Mouse (Mus musculus) intestine, embryonic 14.5 days (tissue): Measurements from ENCODE around the gene Cox16. TPM values are rescaled to one million over a fixed set of nuclear protein-coding genes. Genes with fewer than 3 reads are reported as not detected.

Experiments used
- ATAC-seq: fragments of 200-750 bp; cut with Nextera tagmentation; replicated peaks from 2 replicates; pipeline ENCODE4 v1.8.0; 2017; ENCODE audit warnings: low read depth, moderate number of reproducible peaks, moderate TSS enrichment, moderate library complexity; ENCODE audit not compliant: low FRiP score, low TSS enrichment
- DNase-seq: peaks from one replicate; pipeline ENCODE4 v3.0.0-alpha.2; 2018; ENCODE audit warnings: low spot score
- H3K27ac ChIP-seq: fragments of 300-500 bp; sonication (generic); 2 replicates; pipeline ENCODE4 v1.5.1; 2014; ENCODE audit warnings: low read depth, mild to moderate bottlenecking, control low read depth
- H3K27me3 ChIP-seq: fragments of 300-500 bp; sonication (generic); replicated peaks from 2 replicates; pipeline ENCODE4 v1.6.1; 2014; ENCODE audit warnings: low read length, control low read depth; ENCODE audit not compliant: control insufficient read depth, insufficient read depth
- H3K36me3 ChIP-seq: fragments of 300-500 bp; sonication (generic); 2 replicates; pipeline ENCODE4 v1.6.1; 2014; ENCODE audit warnings: low read length, control low read depth; ENCODE audit not compliant: control insufficient read depth, insufficient read depth
- H3K4me1 ChIP-seq: fragments of 300-500 bp; sonication (generic); replicated peaks from 2 replicates; pipeline ENCODE4 v1.6.1; 2014; ENCODE audit warnings: low read length, control low read depth, mixed read lengths; ENCODE audit not compliant: control insufficient read depth, insufficient read depth
- H3K4me2 ChIP-seq: fragments of 300-500 bp; sonication (generic); 2 replicates; pipeline ENCODE4 v1.6.1; 2014; ENCODE audit warnings: low read length
- H3K4me3 ChIP-seq: fragments of 300-500 bp; sonication (generic); 2 replicates; pipeline ENCODE4 v1.5.1; 2014; ENCODE audit warnings: low read depth, low read length, control low read depth, mixed read lengths
- H3K9ac ChIP-seq: fragments of 300-500 bp; sonication (generic); 2 replicates; pipeline ENCODE4 v1.6.1; 2014; ENCODE audit warnings: mild to moderate bottlenecking, low read length
- H3K9me3 ChIP-seq: fragments of 300-500 bp; sonication (generic); 2 replicates; pipeline ENCODE4 v1.6.1; 2016; ENCODE audit warnings: low read length, control low read depth; ENCODE audit not compliant: control insufficient read depth
- WGBS: fragments of 180-500 bp; shearing (Covaris S2); extraction: QIAGEN DNeasy Blood & Tissue Kit; methylation state at CpG from one replicate; pipeline ENCODE4 v1.1.7; 2014; 5-methylcytosine and 5-hydroxymethylcytosine counted together
- polyA plus RNA-seq: library from polyadenylated mRNA; unstranded; fragments of >200 nt; fragmentation: Nextera tagmentation; extraction: Ambion mirVana; gene quantifications from 2 replicates; pipeline ENCODE4 v1.2.1, GENCODE M21; 2014

Cox16 gene
- polyA plus RNA-seq, 1 experiment from 2014 or later, result 147 TPM

GRCm38 (mm10) chr12:81315953-81316352 is 169.0 kb downstream of the Cox16 start:
- WGBS, result 93% methylated on average over 5 of the region's 5 CpGs

More at GRCm38 (mm10) chr12:81315953-81316352, 169.0 kb downstream of the Cox16 start:
- Histone ChIP-seq H3K9me3 (no peaks in the 10 kb centered on the region), H3K9ac (no peak overlapping the region), H3K27ac (no peak overlapping the region), H3K4me2 (no peak overlapping the region), H3K4me3 (no peak overlapping the region), H3K4me1 (no peaks in the 10 kb centered on the region), H3K27me3 (no peaks in the 10 kb centered on the region), H3K36me3 (no peaks in the 10 kb centered on the region)
- no peak for ATAC-seq
- DNase-seq, result no peak

Other genes with a start within 250 kb of the Cox16 start
- gene Slc8a3, start 151.9 kb downstream of the Cox16 start, polyA plus RNA-seq, result 0.55 and 0.85 TPM in 2 replicates
- 0.34 and 0.56 TPM in 2 replicates for gene Gm4787, start 105.7 kb downstream of the Cox16 start, polyA plus RNA-seq
- gene Adam4, start 63.2 kb downstream of the Cox16 start, polyA plus RNA-seq, result 0.73 and 0.91 TPM in 2 replicates
- gene Gm20498, start 47.8 kb upstream of the Cox16 start, polyA plus RNA-seq, result 27.3 and 30.5 TPM in 2 replicates
- gene Synj2bp, start 47.8 kb upstream of the Cox16 start, polyA plus RNA-seq, result 35.5 and 39.7 TPM in 2 replicates
- 0.18 and 0.30 TPM in 2 replicates for gene Adam21, start 83.3 kb upstream of the Cox16 start, polyA plus RNA-seq
- 70.0 and 73.2 TPM in 2 replicates for gene Med6, start 109.9 kb upstream of the Cox16 start, polyA plus RNA-seq
- 1.3 and 1.4 TPM in 2 replicates for gene Ttc9, start 146.1 kb upstream of the Cox16 start, polyA plus RNA-seq